Mouse (Mus musculus) ovary, postnatal 36 days (tissue): ENCODE measurements around the gene Cbr4.

Experiments used
- DNase-seq: peaks from one replicate; pipeline ENCODE4 v3.0.0; 2022; ENCODE audit warnings: low spot score, mixed read lengths

Gene Cbr4

DNA sequence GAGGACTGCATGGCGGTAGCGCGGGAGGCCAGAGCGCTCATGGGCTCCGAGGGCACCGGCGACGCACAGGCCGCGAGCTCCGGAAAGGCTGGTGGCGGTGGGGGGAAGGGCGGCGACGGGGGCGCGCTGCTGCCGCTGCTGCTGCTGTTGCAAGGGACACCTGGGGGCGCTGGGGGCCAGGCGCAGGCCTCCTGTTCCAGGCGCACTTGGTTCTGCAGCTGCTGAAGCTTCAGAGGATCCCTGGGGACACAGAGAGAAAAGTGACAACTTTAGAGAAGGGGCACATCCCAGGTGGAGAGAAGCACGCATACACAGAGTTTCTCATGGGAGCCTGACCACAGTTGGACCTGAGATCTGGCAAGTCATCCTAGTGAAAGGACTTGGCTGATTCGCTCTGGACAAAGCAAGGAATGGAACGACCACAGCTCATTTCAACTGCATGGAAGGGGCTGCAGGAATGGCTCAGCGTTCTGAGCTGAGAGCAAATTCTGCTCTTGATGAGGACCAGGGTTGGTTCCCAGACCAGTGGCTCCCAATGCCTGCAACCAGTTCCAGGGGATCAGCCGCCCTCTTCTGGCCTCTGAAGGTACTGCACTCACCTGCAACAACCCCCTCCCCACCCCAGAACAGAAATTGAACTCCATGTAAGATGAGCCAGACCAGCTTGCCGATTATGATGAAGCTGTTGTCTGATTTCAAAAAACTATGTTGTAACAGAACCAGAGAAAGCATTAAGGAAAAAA, 62.6 kb downstream of the Cbr4 start:
- no peak for DNase-seq

DNA sequence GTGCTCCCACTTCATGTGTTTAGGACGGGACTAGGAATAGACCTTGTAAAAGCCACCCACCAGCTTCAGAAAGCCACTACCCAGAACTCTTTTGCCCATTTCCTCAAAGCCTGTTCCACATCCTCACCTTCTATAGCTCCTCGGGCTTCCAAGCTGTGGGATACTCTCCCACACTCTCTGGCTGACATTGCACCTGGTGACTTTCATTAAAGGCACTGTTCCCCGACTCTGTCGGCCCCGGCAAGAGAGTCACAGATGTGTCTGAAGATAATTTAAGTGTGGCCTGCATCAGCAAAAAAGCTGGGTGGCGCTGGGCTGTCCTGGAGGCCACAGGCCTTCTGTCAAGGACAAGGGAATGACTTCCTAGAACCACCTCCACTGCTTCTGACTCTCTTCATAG, 64.7 kb downstream of the Cbr4 start:
- no peak for DNase-seq

DNA sequence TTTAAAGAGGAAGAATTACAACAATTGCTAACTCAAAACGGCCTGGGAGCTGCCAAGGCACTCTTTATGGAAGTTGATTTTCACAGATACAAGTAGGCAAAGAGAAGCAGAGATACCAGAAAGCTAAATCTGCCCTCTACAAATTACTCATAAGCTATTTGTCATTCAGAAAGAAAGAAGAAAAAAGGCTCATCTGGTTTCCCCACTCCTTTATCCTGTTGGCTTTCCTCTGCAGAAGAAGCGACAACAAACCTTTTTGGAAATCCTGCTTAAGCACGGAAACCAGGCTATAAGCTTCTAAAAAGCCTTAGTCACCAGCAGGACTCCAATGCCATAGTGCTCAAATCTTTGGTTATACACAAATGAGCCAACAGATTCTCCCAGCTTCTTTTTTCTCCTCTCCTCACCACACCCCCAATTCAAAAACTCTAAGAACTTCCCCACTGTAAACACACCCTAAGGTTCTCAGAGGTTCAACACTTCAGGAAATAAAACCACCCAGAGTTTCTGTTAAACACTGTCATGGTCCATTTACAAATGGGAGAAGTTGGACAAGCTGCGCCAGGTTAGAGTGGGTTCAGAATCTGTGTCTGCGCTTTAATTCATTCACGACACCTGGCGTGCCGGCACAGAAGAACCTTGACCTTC, 65.3 kb downstream of the Cbr4 start:
- DNase-seq = no peak

DNA sequence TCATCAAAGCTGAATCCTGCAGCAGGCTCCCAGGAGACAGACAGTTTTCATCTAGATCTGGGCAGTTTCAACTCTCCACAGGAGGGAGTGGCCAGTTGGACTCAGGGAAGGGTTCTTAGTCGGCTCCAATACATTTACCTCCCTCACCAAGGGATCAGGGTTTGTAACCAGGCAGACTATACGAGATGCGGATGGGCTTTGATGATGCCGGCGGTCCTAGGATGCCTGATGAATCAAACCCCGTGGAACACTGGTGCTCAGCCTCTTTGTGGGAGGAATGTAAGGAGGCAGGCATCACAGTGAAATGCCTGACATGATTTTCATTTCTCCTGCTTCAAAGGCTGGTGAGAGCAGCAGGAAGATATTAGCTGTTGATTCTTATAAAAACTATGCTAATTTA, 67.8 kb downstream of the Cbr4 start:
- no peak for DNase-seq

- DNase-seq = no peak
Observed at GRCm38 (mm10) chr8:61556219-61556618, 68.7 kb downstream of the Cbr4 start.
